Comparison of ENCODE assay signal across 19 mouse cellular contexts in the genomic region with DNA sequence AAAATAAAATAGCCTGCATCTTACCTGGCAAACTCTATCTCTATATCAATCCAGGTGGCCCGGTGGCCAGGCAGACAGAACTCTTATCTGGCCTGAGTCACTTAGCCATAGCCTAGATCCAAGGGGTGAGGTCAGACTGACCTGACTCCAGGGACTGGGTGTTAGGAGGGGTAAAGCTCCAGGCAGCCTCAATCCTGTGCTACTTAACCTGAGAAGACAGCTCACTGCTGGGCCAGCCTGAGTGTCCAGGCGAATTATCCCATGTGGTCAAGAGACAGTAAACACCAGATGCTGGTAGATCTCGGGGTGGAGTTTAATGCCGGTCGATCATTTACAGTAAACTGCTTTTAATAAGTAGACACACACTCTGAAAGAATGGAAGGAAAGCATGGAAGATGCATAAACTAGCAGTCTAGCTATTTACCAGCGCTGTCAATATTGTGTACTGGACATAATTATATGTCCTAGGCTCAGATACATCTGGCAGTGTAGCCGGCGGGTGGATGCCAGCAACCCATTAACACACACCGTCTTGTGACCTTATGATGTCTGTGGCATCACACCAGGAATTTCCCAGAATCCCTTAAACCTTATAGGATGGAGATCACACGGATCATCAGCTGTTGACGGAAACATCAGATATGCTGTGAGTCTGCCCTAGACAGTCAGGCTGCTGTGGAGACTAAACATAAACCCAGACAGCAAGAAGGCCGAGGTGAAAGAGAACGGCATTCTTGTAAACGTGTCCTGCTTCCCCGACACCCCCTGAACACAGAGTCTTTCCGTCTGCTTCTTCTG.
DNase-seq lines count a peak whose midpoint lies in the region; ATAC-seq and TF ChIP-seq lines count a peak whose summit lies in the region.
"Had no signal": no experiment of that assay in that cellular context is flagged by ENCODE, and none has a peak within 500 bp of the region (broad histone marks: within the 10 kb centered on the region; RNA-seq: fewer than 3 reads in every experiment).

No protein-coding gene starts in this region.

- H3K9ac ChIP-seq in forebrain, embryonic 13.5 days = no peak overlapping the region
- H3K9ac ChIP-seq: forebrain, embryonic 12.5 days; liver, postnatal 0 days had no signal

- no peak for TF ChIP-seq CTCF in lung, adult 2 months (IDR thresholded peaks at IDR 0.05; ENCODE audit: insufficient read depth, low read length)

- no peaks in the 10 kb centered on the region for H3K9me3 ChIP-seq in forebrain, embryonic 13.5 days (replicated peaks)
- H3K9me3 ChIP-seq: forebrain, embryonic 12.5 days had no signal

- no peaks in the 10 kb centered on the region for H3K27me3 ChIP-seq in forebrain, embryonic 13.5 days
- H3K27me3 ChIP-seq: forebrain, embryonic 12.5 days had no signal

- H3K4me1 ChIP-seq in lung, adult 2 months (ENCODE audit: control insufficient read depth, insufficient read depth, low read length) = peaks cover 10% of the 10 kb centered on the region; the same call in 1 of the 2 replicates
- H3K4me1 ChIP-seq in forebrain, embryonic 13.5 days = peaks cover 23% of the 10 kb centered on the region

- no peak overlapping the region for H3K4me3 ChIP-seq in lung, adult 2 months (replicated peaks; ENCODE audit: extremely low read depth, low read depth, low read length)
- H3K4me3 ChIP-seq in forebrain, embryonic 13.5 days = no peak overlapping the region
- H3K4me3 ChIP-seq: forebrain, embryonic 12.5 days had no signal

- 68% methylated on average over 16 of the region's 16 CpGs for WGBS in lung, adult 2 months
- 88% methylated on average over 16 of the region's 16 CpGs for WGBS in forebrain, embryonic 13.5 days

- H3K4me2 ChIP-seq in forebrain, embryonic 13.5 days = no peak overlapping the region
- H3K4me2 ChIP-seq: forebrain, embryonic 12.5 days had no signal

- DNase-seq in gastrocnemius, adult 18-20 months (ENCODE audit: low spot score) = peak; percentile 61
- no peak for DNase-seq in gastrocnemius, postnatal 4 days (ENCODE audit: low spot score in 2 of 2)
- peak; percentile 8 to 33 for DNase-seq in lung, adult 18-20 months
- DNase-seq in lung, adult 2 months = no peak
- peak; percentile 71 for DNase-seq in lung, postnatal 10 days
- DNase-seq in retina, postnatal 1 day = peak; percentile 77
- no peak for DNase-seq in layer of hippocampus, adult 8-10 months (ENCODE audit: low spot score in 2 of 2)
- DNase-seq: adrenal gland, adult 2 months; cerebellum, adult 9-11 months; embryo, embryonic 11 days; kidney, adult 8-10 months; kidney, postnatal 4 days; liver; liver, postnatal 0 days; midbrain, embryonic 14.5 days; right cerebral cortex, postnatal 14 days; thymus, postnatal 36 days had no signal

- H3K36me3 ChIP-seq in forebrain, embryonic 13.5 days (ENCODE audit: poor library complexity, severe bottlenecking) = no peaks in the 10 kb centered on the region
- H3K36me3 ChIP-seq: forebrain, embryonic 12.5 days had no signal

- TF ChIP-seq POLR2A in lung, adult 2 months (IDR thresholded peaks at IDR 0.05; ENCODE audit: borderline replicate concordance, extremely low read depth, low read depth, low read length) = no peak

- no peak overlapping the region for H3K27ac ChIP-seq in forebrain, embryonic 13.5 days
- H3K27ac ChIP-seq: forebrain, embryonic 12.5 days had no signal

- no peak for ATAC-seq in forebrain, embryonic 13.5 days
- ATAC-seq: liver, postnatal 0 days had no signal

Comparison
In these comparisons a context has a peak if more than half of its experiments do, and no peak if none do; other contexts are left out.
1. DNase-seq: peak in gastrocnemius, adult 18-20 months (single experiment), lung, adult 18-20 months (2 of 2), lung, postnatal 10 days (single experiment) and retina, postnatal 1 day (single experiment); none in gastrocnemius, postnatal 4 days (0 of 2), lung, adult 2 months (single experiment) and layer of hippocampus, adult 8-10 months (0 of 2).